Comparison of ENCODE assay signal across 7 mouse cellular contexts in genomic region chr6:88074752-88075554, GRCm38 (mm10). TPM values are rescaled to one million over a fixed set of nuclear protein-coding genes. Genes with fewer than 3 reads are reported as not detected.
DNase-seq lines count a peak whose midpoint lies in the region; ATAC-seq lines count a peak whose summit lies in the region.

No protein-coding gene starts in this region.

- 0 out of 2 replicates have a peak, but pooled peaks cover 4% of the 10 kb centered on the region for H3K4me1 ChIP-seq in intestine, embryonic 15.5 days (replicated peaks)
- H3K4me1 ChIP-seq in midbrain, embryonic 10.5 days = peaks cover 11% of the 10 kb centered on the region

- H3K9me3 ChIP-seq in intestine, embryonic 15.5 days = no peaks in the 10 kb centered on the region
- no peaks in the 10 kb centered on the region for H3K9me3 ChIP-seq in midbrain, embryonic 10.5 days (replicated peaks)

- peak; percentile 97 for ATAC-seq in intestine, embryonic 15.5 days

- H3K4me3 ChIP-seq in intestine, embryonic 15.5 days (replicated peaks) = peak overlapping the region; percentile 38
- peak overlapping the region; percentile 56 for H3K4me3 ChIP-seq in midbrain, embryonic 10.5 days

- H3K27ac ChIP-seq in intestine, embryonic 15.5 days = peak overlapping the region; percentile 78
- H3K27ac ChIP-seq in midbrain, embryonic 10.5 days (replicated peaks) = peak overlapping the region; percentile 89

- peak; percentile 97 for DNase-seq in adrenal gland, adult 2 months
- DNase-seq in embryo, embryonic 11.5 days (ENCODE audit: low read depth, low spot score) = peak; percentile 93
- DNase-seq in gastrocnemius, postnatal 36 days = peak; percentile 93 to 94
- DNase-seq in left cerebral cortex, postnatal 25 days (ENCODE audit: low spot score in 2 of 2) = peak; percentile 94 to 98
- peak; percentile 96 for DNase-seq in midbrain, embryonic 10.5 days (ENCODE audit: low spot score)
- DNase-seq in right cerebral cortex, postnatal 4 days = peak; percentile 96

- H3K4me2 ChIP-seq in intestine, embryonic 15.5 days (replicated peaks) = peak overlapping the region; percentile 76

- no peaks in the 10 kb centered on the region for H3K27me3 ChIP-seq in intestine, embryonic 15.5 days (replicated peaks)
- H3K27me3 ChIP-seq in midbrain, embryonic 10.5 days (ENCODE audit: low read depth, poor library complexity, severe bottlenecking) = peaks cover 20% of the 10 kb centered on the region

- no peaks in the 10 kb centered on the region for H3K36me3 ChIP-seq in intestine, embryonic 15.5 days
- no peaks in the 10 kb centered on the region for H3K36me3 ChIP-seq in midbrain, embryonic 10.5 days

- peak overlapping the region; percentile 39 for H3K9ac ChIP-seq in intestine, embryonic 15.5 days

- intact Hi-C loops in gastrocnemius, postnatal 36 days (cut with DNase I) = loop anchor here (5.0 kb wide), 2 partner anchors 63 to 163 kb away; partner anchors contain the start of gene Hmces
- intact Hi-C loops in left cerebral cortex, postnatal 25 days (cut with DNase I) = loop anchor here (1.0 to 10.0 kb wide), 3 partner anchors 30 to 160 kb away; partner anchors contain the start of genes Hmces and Rab7

- 3% methylated on average over 32 of the region's 32 CpGs for WGBS in intestine, embryonic 15.5 days
- 6% methylated on average over 32 of the region's 32 CpGs for WGBS in midbrain, embryonic 10.5 days

RNA-seq across cellular contexts. Expression of gene Rpn1, which starts 9.3 kb away (rescaled TPM):
- 100 to 1,000 TPM; 287 to 305 TPM for total RNA-seq in adrenal gland, adult 2 months (2021)
- 117 and 146 TPM in 2 replicates for polyA plus RNA-seq in adrenal gland, adult 2 months (2012; rRNA removed)
- total RNA-seq in gastrocnemius, postnatal 36 days (2021) = 10 to 100 TPM; 65.2 to 80.5 TPM
- polyA plus RNA-seq in intestine, embryonic 15.5 days (2015; fragmentation: Nextera tagmentation; extraction: Ambion mirVana) = 423 and 425 TPM in 2 replicates
- 100 to 1,000 TPM; 184 to 185 TPM for total RNA-seq in left cerebral cortex, postnatal 25 days (2021)
- polyA plus RNA-seq in midbrain, embryonic 10.5 days (2016; fragmentation: Nextera tagmentation; extraction: Ambion mirVana) = 284 and 305 TPM in 2 replicates

RNA-seq across cellular contexts. Expression of gene Rab7, which starts 29.9 kb away (rescaled TPM):
- total RNA-seq in adrenal gland, adult 2 months (2021) = 100 to 1,000 TPM; 335 to 385 TPM
- polyA plus RNA-seq in adrenal gland, adult 2 months (2012; rRNA removed) = 90.7 and 123 TPM in 2 replicates
- total RNA-seq in gastrocnemius, postnatal 36 days (2021) = 100 to 1,000 TPM; 301 to 338 TPM
- polyA plus RNA-seq in intestine, embryonic 15.5 days (2015; fragmentation: Nextera tagmentation; extraction: Ambion mirVana) = 243 and 244 TPM in 2 replicates
- 100 to 1,000 TPM; 330 to 341 TPM for total RNA-seq in left cerebral cortex, postnatal 25 days (2021)
- 215 and 225 TPM in 2 replicates for polyA plus RNA-seq in midbrain, embryonic 10.5 days (2016; fragmentation: Nextera tagmentation; extraction: Ambion mirVana)

Comparison
In these comparisons a context has a peak if more than half of its experiments do, and no peak if none do; other contexts are left out.
1. Peak in every context shown above with its lines: DNase-seq, ATAC-seq, H3K4me3 ChIP-seq and H3K27ac ChIP-seq.